Mouse (Mus musculus) urinary bladder, postnatal 36 days (tissue): ENCODE measurements around the gene Il11ra1.
"Not testable (repeated sequence)": the region's sequence is repeated elsewhere in the genome, so short reads cannot be mapped to it uniquely, and the experiment has no call there.

Experiments used
- DNase-seq, 2 experiments: peaks; one replicate each; pipeline ENCODE4 v3.0.0; 2022; ENCODE audit warnings: low spot score in 2 of 2, mixed read lengths in 1 of 2

The Il11ra1 gene

DNA sequence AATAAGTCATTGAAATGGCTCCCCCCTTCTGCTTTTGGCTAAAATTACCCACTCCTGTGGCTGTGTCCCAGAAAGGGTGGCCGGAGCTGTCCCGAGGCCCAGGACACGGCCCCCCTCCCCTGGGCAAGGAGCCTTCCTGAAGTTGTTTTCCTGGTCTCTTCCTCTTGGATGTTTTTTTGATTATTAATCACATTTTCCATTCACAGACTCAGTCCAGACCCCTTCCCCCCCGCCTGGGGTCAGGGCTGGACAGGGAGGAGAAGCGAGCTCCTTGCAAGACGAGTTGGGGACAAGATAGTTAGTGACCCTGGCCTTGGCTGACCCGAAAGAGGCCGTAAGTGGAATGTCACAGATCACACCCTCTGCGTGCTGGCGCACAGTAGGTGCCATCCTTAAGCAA is at the start of gene Il11ra1:
Gene Il11ra1 (plus strand): TSS at position 207 of the 400 bp plus-strand sequence.
- DNase-seq = not testable (repeated sequence)

DNA sequence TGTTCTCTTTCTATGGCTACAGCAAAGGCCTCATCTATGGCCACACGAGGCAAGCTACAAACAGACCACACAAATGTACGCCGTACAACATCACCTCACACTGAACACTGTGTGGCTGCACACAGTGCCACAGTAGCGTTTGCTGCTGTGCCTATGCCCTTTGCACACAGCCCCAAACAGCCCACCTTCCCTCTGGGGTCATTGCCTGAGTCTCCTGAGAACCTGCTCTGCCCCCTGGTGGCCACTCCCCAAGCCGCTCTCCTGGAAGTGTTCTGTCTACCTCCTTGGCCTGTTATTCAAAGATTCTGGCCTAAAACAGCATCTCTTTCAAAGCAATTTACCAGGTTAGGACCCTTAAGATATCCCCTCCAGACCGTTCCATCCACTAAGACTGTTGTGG is 46.5 kb upstream of the Il11ra1 start:
- peak; percentile 69 for DNase-seq

DNA sequence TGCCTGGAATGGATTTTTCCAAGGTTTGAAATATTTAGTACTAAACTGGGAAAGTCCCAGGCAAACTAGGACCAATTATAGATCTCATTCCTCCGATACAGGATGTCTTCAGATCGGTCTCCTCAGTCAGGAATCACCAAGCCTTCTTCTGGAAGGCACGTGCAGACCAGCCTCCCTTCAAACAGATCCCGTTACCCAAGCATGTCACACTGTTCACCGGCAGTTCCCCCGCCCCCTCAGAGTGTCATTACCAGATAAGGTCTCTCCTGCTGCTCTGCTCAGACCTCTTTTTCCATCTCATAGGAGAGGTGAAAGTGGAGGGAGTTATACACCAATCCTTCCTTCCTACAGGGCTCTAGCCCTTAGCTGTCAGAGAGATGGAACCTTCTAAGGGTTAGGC is 46.1 kb upstream of the Il11ra1 start:
- no peak for DNase-seq

DNA sequence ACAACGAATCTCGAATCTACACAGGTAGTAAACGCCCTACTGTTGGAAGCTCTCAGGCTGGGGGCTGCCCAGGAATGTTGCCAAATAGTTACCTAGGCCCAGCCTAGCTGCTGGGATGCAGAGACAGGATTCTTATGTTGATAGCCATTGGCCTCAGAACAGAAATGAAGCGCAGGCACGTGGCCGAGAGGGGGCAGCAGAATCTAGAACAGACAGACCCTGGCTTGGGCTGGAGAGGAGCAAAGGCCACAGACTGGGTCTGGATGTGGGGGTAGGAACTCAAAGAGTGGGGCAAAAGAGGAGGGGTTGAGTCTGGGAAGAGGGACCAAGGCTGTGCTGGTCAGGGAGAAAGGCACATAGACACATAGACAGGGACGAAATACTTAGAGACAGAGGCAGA is 45.6 kb upstream of the Il11ra1 start:
- peak; percentile 51 to 65 for DNase-seq

DNA sequence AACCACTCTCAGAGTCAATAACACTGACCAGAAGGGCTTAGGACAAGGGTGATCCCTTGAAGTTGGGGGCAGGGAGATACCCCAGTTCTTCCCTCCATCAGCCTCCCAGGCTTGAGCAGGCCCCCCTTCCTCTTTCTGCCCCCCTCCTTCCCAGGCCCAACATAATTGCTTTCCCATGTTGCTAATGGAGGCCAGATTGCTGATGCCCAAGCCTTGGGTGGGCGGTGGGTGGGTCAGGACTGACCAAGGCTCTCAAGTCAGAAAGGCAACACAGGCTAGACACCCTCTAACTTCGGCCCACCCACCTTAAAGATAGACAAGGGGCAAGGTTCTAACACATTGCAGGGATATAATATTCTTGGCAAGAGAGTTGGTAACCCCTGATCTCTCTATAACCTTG is 44.3 kb upstream of the Il11ra1 start:
- no peak for DNase-seq

DNA sequence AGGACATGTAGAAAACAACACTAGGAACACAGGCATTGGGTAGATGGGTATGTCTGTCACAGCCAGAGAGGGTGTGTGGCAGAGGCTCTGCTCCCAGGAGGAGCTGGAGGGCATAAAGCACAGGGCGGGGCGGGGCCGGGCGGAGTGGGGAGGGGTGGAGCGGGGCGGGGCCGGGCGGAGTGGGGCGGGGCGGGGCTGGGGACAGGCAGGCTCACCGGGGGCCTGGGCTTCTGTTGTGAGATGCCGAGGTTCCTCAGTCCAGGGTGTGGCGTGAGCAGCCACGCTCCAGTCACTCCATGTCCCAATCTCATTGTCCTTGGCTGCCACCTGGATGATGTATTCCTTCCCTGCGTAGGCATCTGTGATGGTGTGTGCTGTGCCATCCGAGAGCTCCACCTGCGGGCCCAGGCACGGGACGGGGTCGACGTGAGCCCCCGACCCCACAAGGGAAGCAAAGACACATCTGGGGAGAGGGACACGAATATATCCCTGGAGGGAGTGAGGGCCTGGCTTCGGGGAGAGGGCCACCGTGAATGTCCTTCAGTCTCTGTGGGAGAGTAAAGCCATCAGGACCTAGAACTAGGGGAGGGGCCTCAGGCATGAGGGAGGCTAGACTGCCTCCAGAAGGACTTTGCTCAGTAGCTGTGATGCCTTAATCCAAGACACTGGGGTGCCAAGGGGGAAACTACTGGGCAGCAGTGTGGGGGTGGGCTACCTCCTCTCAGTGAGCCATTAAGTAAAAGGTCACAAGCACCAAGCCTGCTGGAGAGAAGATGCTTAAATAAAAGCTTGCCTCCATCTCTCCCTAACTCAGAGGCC is 41.0 kb upstream of the Il11ra1 start:
- DNase-seq = no peak

DNA sequence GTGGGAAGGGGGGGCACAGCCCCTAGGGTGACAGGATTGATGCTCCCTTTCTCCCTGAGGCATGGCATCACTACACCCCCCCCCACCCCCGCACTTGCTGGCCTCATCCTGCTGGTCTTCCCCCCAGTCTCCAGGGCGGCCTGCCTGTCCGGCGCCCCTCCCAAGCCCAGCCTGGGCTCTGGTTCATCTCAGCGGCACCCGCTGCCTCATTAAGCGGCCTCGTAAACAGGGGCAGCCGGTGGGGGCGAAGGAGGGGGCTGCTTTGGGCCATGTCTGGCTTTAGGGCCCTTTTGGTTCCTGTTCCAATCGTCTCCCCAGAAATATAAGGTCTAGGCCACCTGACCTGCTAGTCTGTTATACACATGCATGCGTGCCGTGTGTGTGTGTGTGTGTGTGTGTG is 40.2 kb upstream of the Il11ra1 start:
- no peak for DNase-seq

DNA sequence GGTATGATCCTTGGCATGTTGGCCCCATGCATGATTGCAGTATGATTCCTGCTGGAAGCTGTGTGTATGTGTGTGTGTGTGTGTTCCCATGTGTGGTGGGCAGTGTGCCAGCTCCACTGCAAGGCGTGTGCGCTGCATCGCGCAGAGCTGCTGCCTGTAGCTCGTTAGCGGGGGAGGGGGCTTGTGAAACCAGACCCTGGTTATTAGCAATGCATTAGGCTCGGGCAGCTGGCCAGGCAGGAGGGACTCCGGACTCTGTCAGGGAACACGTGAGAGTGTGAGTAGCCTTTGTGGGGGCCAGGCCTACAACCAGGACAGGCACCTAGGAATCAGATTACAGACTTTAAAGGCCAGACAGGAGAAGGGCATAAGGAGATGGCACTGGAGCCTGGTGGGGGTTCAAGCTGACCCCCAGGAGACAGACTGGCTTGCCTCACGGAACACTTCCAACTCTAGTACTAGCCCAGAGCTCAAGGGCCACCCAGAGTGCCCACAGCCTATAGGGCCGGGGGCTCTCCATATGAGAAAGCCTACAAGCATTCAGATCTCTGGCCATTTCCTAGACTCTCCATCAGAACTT is 38.8 kb upstream of the Il11ra1 start:
- DNase-seq = no peak

DNA sequence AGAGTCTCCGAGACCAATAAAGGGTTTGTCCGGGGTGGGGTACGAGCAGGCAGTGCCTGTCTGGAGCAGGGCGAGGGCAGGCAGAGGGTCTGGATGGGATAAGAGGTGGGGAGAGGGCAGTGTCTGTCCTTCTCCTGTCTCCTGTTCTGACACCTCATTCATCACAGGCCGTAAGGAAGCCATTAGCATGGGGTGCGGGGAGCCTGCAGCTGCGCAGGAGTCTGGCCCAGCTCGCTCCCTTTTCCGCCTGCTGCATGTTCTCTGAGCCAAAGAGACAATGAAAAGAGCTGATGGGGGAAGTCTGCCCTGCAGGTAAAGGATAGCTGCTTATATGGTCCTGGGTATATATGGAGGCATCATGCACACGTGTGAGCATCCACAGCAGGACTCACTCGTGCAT is 37.1 kb upstream of the Il11ra1 start:
- no peak for DNase-seq

DNA sequence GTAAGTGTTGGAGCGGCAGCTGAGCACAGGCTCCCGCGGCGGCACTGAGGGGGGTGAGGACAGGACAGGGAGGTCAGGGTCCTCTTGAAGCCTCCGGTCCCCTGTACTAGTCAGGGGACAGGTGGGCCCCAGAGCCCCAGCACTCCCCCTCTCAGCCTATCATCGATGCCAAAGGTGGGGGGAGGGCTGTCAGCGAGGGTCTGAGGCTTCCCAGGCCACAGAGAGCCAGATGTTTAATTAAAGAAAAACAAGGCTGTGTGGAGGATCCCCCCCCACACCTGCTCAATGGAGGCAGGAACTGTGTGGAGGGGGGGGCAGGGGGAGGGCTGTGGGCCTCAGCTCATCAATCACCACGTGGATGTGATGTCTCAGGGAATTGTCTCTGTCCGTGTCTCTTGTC is 36.2 kb upstream of the Il11ra1 start:
- DNase-seq = no peak

DNA sequence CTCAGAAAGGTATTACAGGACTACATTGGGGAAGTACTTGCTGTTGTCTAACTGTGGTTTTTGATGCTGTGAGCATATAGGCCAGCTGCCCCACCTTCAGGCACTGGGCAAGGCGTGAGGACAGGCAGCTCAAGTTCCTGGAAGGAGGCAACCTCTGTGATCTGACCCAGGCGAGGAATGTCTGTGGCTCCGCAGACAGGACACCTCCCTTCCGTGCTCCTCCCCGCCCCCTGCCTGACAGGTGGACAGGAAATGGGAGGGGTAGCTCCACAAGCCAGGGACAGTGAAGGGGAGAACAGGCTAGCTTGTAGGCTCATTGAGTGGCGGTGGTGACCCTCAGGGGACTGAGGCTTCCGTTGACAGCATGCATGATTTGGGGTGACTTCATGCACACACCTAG is 35.3 kb upstream of the Il11ra1 start:
- no peak for DNase-seq

DNA sequence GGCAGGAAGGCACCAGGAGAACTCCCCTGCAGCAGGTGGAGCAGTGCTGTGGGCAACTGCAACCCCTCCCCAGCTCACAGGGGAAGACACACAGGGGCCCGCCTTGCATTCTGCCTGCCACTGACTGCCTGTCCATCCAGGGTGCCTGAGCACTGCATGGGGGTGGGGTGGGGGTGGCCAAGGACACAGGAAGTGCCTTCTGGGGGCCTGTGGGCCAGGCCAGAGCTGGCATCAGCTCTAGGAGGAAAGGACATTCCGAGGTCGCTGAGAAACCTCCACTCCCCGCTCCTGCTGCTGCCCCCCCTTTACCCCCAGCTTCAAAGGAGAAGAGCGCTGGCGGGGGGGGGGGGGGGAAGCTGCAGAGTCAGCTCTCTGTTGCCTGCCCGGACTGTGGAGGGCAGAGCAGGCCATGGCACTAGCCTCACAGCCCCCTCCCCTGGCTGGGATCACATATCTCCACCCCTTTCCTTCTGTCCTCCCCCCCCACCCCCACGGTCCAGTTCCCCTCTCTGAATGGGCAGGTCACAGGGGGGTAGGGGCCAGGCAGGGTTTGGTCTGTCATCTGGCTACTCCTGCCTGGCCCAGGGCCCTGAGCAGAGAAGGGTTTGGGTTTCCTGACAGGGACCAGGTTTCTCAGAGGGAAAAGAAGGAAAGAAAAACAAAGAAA is 34.6 kb upstream of the Il11ra1 start:
- no peak for DNase-seq

DNA sequence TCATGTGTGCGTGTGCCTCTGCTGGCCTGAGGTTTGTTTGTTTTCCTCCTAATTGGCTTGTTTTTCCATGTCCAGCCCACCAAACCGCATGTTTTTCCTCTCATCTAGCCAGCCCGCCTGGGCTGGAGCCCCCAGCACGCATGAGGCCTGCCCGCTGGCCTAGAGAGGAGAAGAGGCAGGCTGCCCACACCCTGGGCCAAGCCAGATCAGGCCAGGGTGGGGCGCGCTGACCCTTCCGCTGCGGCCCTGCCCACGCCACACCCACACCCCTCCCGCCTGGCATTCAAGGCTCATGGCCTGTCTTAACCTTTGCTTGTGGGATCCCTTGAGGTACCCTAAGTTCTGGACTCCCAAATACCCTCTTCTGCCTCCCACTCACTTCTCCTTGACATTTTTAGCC is 33.1 kb upstream of the Il11ra1 start:
- DNase-seq = no peak

DNA sequence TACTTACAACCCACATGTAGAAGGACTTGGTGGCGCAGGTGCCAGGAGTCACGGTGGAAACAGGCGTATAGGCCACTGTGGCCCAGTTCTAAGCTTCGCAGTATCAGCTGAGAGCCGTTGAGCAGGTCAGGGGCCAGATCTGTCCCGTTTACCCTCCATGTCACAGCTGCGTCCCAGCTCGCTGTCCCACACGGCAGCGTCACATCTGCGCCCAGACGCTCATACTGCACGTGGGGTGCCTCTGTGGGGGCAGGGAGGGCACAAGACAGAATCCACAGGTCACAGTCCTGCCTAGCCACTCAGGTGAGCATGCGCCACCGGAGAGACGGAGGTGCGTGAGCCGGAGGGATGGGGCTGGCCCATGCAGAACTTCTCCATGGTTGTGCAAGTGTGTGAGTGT is 29.0 kb upstream of the Il11ra1 start:
- DNase-seq = no peak

DNA sequence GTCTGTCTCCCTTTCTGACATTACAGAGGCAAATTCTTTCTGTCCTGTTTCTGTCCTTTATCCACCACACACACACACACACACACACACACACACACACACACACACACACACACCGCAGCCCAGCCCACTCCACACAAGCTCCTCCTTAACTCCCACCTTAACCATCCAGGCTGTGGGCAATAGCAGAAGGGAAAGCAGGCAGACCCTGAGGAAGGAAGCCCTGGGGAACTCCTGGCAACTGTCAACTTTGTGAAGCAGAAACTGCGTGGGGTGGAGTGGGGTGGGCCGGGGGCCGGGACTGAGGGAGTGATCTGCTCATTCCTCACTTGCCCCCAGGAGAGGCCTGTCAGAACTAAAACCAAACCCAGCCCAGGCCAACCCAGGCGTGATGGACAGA is 28.3 kb upstream of the Il11ra1 start:
- DNase-seq = no peak

DNA sequence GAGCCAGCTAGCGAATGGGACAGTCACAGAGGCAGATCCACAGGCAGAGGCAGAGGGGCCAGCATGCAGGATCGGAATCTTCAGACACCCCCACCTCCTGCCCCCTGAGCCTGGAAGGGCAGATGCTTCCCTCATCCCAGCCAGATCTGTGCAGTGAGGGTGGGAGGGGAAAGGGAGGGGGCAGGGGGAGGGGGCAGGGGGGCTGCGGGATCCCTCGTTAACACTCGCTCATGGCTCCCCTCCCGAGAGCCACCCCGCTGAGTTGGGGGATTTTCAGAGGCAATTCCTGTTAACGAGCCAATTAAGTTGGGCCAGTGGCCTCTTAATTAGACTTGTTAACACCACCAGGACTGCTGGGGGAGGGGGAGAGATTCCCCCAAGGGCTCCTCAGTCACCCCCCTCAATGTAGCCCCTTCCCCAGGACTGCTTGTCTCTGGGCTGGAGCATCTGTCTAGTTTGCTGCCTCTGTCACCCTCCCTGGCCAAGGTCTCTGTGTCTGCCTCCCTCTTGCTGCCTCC is 27.8 kb upstream of the Il11ra1 start:
- DNase-seq = no peak

DNA sequence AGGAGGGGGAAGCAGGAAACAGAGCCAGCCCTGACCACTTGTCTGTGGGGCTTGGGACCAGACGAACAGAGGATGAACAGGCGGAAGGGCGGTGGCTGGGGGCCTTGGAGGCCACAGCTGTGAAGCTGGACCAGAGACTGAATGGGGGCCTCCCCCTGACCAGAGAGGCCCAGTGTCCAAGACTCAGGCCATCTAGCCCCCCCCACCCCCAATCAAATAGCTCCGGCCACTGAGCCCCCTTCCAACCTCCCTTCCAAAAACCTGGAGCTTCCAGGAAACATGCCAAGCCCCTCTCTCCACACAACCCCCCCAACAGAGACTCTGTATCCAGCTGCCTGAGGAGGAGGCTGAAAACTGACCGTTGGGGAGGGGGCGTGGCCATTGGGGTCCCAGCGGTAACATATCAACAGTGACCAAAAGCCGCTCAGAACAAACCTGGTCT is 27.2 kb upstream of the Il11ra1 start:
- no peak for DNase-seq

DNA sequence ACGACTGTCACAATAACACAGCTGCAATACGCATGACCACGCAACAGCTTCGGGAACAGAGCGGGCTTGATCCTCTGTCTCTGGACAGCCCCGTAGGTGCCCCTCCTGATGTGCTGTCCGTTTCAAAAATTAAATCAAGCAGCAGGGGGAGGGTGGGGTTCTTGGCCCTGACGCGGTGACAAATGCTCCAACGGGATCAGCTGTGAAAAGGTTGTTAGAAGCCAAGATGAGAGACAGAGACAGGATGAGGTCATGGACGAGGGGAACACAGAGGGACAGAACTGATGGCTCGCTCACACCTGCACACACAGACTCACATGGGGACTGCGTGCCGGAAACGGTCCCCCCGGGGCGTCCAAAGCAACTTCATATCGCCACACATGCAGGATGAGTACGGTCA is 26.6 kb upstream of the Il11ra1 start:
- DNase-seq = no peak

DNA sequence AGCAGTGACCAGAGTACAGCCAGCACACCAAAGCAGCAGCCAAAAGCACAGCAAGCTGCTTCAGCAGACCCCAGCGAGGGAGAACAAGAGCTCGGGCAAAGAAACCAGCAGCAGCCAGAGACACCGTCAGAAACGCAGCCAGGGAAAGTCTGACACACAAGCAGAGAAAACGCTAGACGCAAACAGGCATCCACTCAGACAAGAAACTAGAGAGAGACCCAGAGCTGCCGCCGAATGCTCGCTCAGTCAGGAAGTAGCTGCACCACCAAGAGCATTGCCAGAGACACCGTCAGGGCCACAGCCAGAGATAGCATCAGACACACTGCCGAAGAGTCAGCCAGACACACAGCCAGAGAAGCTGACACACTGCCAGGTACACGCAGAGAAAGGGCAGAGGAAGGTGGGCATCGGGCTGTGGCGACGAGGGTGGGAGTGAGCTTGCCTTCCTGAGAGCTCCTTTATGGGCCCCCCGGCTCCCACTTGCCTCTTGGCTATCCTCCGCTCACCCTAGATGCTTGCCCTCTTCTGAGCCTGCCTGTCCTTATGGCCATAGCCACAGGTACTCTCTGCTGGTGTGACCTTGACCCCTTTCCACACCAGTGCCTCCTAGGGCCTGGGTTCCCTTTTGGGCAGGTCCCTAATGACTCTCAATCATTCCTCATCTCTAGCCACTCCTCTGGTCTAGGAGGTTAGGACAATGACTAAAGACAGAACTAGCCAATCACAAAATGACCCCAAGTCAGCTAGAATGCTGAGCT is 23.4 kb upstream of the Il11ra1 start:
- no peak for DNase-seq

DNA sequence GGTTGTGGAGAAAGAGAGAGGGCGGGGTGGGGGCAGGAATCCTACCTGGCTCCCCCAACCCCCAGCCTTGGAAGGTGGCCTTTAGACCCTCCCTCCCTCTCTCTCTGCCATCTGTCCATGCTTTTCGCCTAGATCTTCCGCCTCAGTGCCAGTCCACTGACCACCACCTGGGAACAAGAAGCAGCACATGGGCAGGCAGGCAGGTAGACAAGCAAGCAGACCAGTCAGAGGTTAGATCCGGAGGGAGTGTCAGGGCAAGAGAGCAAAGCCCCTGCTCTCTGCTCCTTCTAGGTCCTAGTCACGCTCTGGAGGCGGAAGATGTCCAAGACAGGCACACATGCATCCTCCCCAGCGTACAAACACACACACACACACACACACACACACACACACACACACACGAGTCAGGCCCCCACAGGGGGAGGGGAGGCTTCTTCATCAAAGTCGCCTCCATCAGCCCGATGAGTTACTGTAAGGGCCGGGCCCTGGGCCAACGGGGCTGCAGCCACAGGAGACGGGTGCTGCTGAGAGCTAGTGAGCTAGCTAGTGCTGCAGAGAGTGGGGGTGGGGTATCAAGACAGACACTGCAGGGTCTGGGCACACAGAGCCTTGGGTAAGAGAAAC is 22.7 kb upstream of the Il11ra1 start:
- DNase-seq = no peak

DNA sequence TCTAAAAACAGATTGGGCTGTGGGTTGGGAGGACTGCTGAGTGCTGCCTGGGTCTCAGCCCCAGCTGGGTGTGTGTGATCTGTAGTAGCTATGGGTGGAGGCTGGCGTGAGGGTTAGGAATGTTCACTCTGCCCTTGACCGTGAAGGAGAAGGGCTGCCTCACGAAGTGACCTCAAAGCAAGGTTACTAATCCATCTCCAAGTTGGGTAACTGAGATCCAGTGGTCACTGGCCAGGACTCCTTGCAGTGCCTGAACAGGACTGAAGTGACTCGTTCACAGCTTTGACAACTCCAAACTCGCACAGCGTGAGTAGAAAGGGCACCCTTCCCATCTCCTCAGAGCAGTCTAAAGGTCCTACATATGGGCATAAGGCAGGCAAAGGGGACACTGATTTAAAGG is 20.9 kb upstream of the Il11ra1 start:
- DNase-seq = no peak

DNA sequence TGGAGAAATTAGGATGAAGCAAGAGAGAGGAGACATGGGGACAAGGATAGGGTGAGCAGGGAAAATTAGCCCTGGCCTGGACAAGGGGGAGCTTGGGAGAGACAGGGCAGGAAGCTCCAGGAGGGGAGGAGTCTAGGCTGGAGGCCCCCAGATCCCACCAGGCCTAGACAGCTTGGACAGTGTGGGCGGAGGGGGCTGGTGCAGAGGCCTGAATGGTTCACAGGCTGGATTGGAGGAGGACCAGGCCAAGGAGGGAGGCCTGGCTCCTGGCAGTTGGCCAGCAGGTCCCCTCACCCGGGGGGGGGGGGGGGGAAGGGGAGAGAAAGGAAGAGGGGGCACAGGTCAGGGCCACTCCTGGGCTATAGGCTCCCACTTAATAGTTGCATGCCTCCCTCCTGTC is 20.5 kb upstream of the Il11ra1 start:
- no peak for DNase-seq
